Mouse (Mus musculus): Measurements from ENCODE around the gene Slit3.

GRCm38 (mm10) chr11:35697476-35697875 lies 576.5 kb downstream of the Slit3 start:
- TF ChIP-seq CTCF (IDR thresholded peaks at IDR 0.05; ENCODE audit: borderline replicate concordance, control insufficient read depth, extremely low read depth, insufficient read depth, low read length, poor library complexity): no peak
- no peak for TF ChIP-seq POLR2A (IDR thresholded peaks at IDR 0.05; ENCODE audit: control insufficient read depth, extremely low read depth, insufficient read depth, low read length, poor library complexity)

Data from thymus, adult 2 months (tissue).